Mouse (Mus musculus): ENCODE data around the gene Ptpn1.

DNA sequence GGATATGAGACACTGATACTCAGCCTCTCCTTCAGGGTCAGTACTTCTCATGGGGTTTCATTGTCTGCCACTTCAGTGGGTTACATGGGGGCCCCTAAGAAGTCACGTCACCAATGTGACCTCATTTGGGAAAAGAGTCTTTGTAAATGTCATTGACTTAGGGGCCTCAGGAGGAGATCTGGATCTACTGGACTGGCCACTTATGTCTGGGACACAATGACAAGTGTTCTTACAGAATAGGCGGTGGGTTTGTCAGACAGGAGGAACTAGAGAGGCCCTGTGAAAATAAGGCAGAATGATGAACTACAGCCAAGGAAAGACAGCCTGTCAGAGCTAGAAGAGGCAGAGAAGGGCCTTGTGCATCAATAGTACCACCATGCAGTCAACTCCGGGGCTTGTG, 2.9 kb upstream of the Ptpn1 start:
- TF ChIP-seq CTCF (IDR thresholded peaks at IDR 0.05; ENCODE audit: low read depth, low read length) (no peak), TAL1 (conservative IDR thresholded peaks at IDR 0.05; ENCODE audit: low read depth, low read length) (no peak), POLR2AphosphoS5 (IDR thresholded peaks at IDR 0.05; ENCODE audit: insufficient replicate concordance, low read depth, low read length) (no peak), GATA1 (IDR thresholded peaks at IDR 0.05; ENCODE audit: borderline replicate concordance, low read length) (no peak)

All from G1E (cell line).